Mouse (Mus musculus) kidney, postnatal 36 days (tissue): Measurements from ENCODE around the gene Scgb1c1.

Experiments used
- DNase-seq, 2 experiments: peaks; one replicate each; pipeline ENCODE4 v3.0.0; 2021 to 2022; ENCODE audit warnings: mixed read lengths in 2 of 2

Gene Scgb1c1

GRCm38 (mm10) chr7:140844905-140845665 is at the start of gene Scgb1c1:
Gene Scgb1c1 (plus strand): TSS chr7:140845547.
- DNase-seq, result peak; percentile 82 to 97

GRCm38 (mm10) chr7:140797619-140798018 is 47.7 kb upstream of the Scgb1c1 start:
- no peak for DNase-seq

GRCm38 (mm10) chr7:140798212-140798611 is 47.1 kb upstream of the Scgb1c1 start:
- no peak for DNase-seq

GRCm38 (mm10) chr7:140802629-140803028 is 42.7 kb upstream of the Scgb1c1 start:
- peak; percentile 54 to 64 for DNase-seq

- peak; percentile 79 to 81 for DNase-seq
These were observed 39.6 kb upstream of the Scgb1c1 start for GRCm38 (mm10) chr7:140805704-140806103.

GRCm38 (mm10) chr7:140810496-140810895 is 34.9 kb upstream of the Scgb1c1 start:
- no peak for DNase-seq

GRCm38 (mm10) chr7:140811714-140812113 is 33.6 kb upstream of the Scgb1c1 start:
- DNase-seq, result no peak

GRCm38 (mm10) chr7:140812850-140813249 is 32.5 kb upstream of the Scgb1c1 start:
- no peak for DNase-seq

GRCm38 (mm10) chr7:140820173-140820572 is 25.2 kb upstream of the Scgb1c1 start:
- DNase-seq, result no peak

GRCm38 (mm10) chr7:140821305-140821652 is 24.1 kb upstream of the Scgb1c1 start:
- no peak for DNase-seq

GRCm38 (mm10) chr7:140821653-140822329 is 23.6 kb upstream of the Scgb1c1 start, which contains the start of gene Zfp941:
Gene Zfp941 (minus strand): TSS chr7:140822178.
- peak; percentile 58 to 73 for DNase-seq

GRCm38 (mm10) chr7:140822731-140823130 is 22.6 kb upstream of the Scgb1c1 start:
- no peak for DNase-seq

GRCm38 (mm10) chr7:140828171-140828881 is 17.0 kb upstream of the Scgb1c1 start:
- DNase-seq, result peak; percentile 80 to 92

- no peak for DNase-seq
These were observed 13.9 kb upstream of the Scgb1c1 start for GRCm38 (mm10) chr7:140831447-140831846.

- DNase-seq, result no peak
These were observed 12.0 kb upstream of the Scgb1c1 start for GRCm38 (mm10) chr7:140833341-140833740.

GRCm38 (mm10) chr7:140834968-140835757 is 10.2 kb upstream of the Scgb1c1 start, which contains the start of gene Urah:
Gene Urah (plus strand): TSS chr7:140835018.
- DNase-seq, result peak; percentile 36 to 57

- DNase-seq, result no peak
These were observed 9.6 kb upstream of the Scgb1c1 start for GRCm38 (mm10) chr7:140835758-140836087.

GRCm38 (mm10) chr7:140836243-140837115 is 8.9 kb upstream of the Scgb1c1 start:
- DNase-seq, result no peak

- no peak for DNase-seq
These were observed 5.8 kb upstream of the Scgb1c1 start for GRCm38 (mm10) chr7:140839556-140839955.

GRCm38 (mm10) chr7:140840750-140841735 is 4.3 kb upstream of the Scgb1c1 start:
- DNase-seq, result no peak
